Mouse (Mus musculus): ENCODE results near the gene Gm10477. TPM values are rescaled to one million over a fixed set of nuclear protein-coding genes. Genes with fewer than 3 reads are reported as not detected.
"Not testable (repeated sequence)": the region's sequence is repeated elsewhere in the genome, so short reads cannot be mapped to it uniquely, and the experiment has no call there.

Gm10477 gene
- polyA plus RNA-seq (2012; ENCODE audit: insufficient read depth, low replicate concordance): not detected in 2 replicates

DNA sequence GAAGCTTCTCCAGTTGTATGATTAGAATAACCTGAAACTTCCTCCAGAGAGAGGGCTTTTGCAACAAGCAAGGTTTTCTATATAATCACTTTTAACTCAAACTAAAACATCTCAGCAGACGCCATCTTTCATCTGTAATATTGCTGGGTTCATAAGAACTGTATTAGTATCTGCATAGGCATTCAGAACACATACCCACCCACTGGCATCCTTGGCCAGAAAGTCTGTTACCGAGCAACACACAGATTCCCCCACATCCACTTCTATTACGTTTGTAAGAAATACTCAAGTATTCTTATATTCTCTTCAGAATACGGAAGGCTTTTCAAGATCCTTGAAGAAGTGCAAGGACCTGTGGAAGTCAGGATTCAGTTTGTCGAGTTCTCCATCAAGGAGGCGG lies at the start of gene Gm10477:
TSS of gene Gm10477 (plus strand) at position 301 of the 400 bp plus-strand sequence.
- H3K4me1 ChIP-seq; H3K36me3 ChIP-seq (replicated peaks; ENCODE audit: low read length); H3K4me3 ChIP-seq (replicated peaks); H3K9me3 ChIP-seq: not testable (repeated sequence)
- peaks cover 11% of the 10 kb centered on the region for H3K27me3 ChIP-seq (replicated peaks)

- H3K36me3 ChIP-seq (replicated peaks; ENCODE audit: low read length): peaks cover 35% of the 10 kb centered on the region
- H3K4me3 ChIP-seq (replicated peaks): no peak overlapping the region
- H3K9me3 ChIP-seq: no peaks in the 10 kb centered on the region
- no peaks in the 10 kb centered on the region for H3K27me3 ChIP-seq (replicated peaks)
- peaks cover 35% of the 10 kb centered on the region for H3K4me1 ChIP-seq
- TF ChIP-seq FLI1 (IDR thresholded peaks at IDR 0.05; ENCODE audit: low read length) (no peak), GATA1 (IDR thresholded peaks at IDR 0.05; ENCODE audit: borderline replicate concordance, low read length) (no peak)
These were observed 47.0 kb upstream of the Gm10477 start for GRCm38 (mm10) chrX:56477553-56477952.

GRCm38 (mm10) chrX:56481906-56482305 lies 42.6 kb upstream of the Gm10477 start:
- H3K36me3 ChIP-seq (replicated peaks; ENCODE audit: low read length): peaks cover 62% of the 10 kb centered on the region
- H3K4me1 ChIP-seq: peaks cover 25% of the 10 kb centered on the region; the same call in 1 of the 2 replicates
- H3K4me3 ChIP-seq (replicated peaks): no peak overlapping the region
- H3K9me3 ChIP-seq: no peaks in the 10 kb centered on the region
- no peaks in the 10 kb centered on the region for H3K27me3 ChIP-seq (replicated peaks)
- TF ChIP-seq GATA1 (IDR thresholded peaks at IDR 0.05; ENCODE audit: borderline replicate concordance, low read length): no peak

- H3K36me3 ChIP-seq (replicated peaks; ENCODE audit: low read length): peaks cover 61% of the 10 kb centered on the region
- TF ChIP-seq FLI1 (IDR thresholded peaks at IDR 0.05; ENCODE audit: low read length) (no peak), GATA1 (IDR thresholded peaks at IDR 0.05; ENCODE audit: borderline replicate concordance, low read length) (no peak)
These were observed 34.8 kb upstream of the Gm10477 start for GRCm38 (mm10) chrX:56489758-56490157.

GRCm38 (mm10) chrX:56497241-56497640 lies 27.3 kb upstream of the Gm10477 start:
- H3K9me3 ChIP-seq: no peaks in the 10 kb centered on the region
- H3K27me3 ChIP-seq (replicated peaks): peaks cover 3% of the 10 kb centered on the region
- H3K4me3 ChIP-seq (replicated peaks): no peak overlapping the region
- peaks cover 75% of the 10 kb centered on the region for H3K36me3 ChIP-seq (replicated peaks; ENCODE audit: low read length)
- peaks cover 2% of the 10 kb centered on the region; the same call in 1 of the 2 replicates for H3K4me1 ChIP-seq
- TF ChIP-seq FLI1 (IDR thresholded peaks at IDR 0.05; ENCODE audit: low read length) (no peak), GATA1 (IDR thresholded peaks at IDR 0.05; ENCODE audit: borderline replicate concordance, low read length) (no peak)

More at GRCm38 (mm10) chrX:56489758-56490157, 34.8 kb upstream of the Gm10477 start:
- Histone ChIP-seq H3K27me3 (replicated peaks) (no peaks in the 10 kb centered on the region), H3K9me3 (no peaks in the 10 kb centered on the region), H3K4me1 (peaks cover 10% of the 10 kb centered on the region; the same call in 1 of the 2 replicates), H3K4me3 (replicated peaks) (no peak overlapping the region)

DNA sequence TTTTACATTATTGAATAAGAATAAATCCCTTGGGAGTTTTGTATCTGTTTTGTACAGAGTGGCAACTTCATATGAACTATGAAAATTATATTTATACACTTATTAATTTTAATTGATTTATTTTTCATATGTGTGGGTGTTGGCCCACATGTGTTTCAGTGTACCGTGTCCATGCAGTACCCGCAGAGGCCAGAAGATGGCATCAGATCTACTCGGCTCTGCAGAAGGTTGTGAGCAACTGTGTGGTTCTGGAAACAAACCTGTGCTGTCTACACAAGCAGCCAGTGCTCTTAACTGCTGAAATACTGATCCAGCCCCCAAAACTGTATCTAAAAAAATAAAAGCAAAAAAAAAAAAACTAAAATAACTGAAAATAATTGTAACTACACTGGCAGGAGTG lies 6.7 kb downstream of the Gm10477 start:
- Histone ChIP-seq H3K9me3 (no peaks in the 10 kb centered on the region), H3K36me3 (replicated peaks; ENCODE audit: low read length) (no peaks in the 10 kb centered on the region), H3K4me3 (replicated peaks) (no peak overlapping the region), H3K4me1 (no peaks in the 10 kb centered on the region), H3K27me3 (replicated peaks) (peaks cover 6% of the 10 kb centered on the region)
- TF ChIP-seq FLI1 (IDR thresholded peaks at IDR 0.05; ENCODE audit: low read length) (no peak), GATA1 (IDR thresholded peaks at IDR 0.05; ENCODE audit: borderline replicate concordance, low read length) (no peak)

GRCm38 (mm10) chrX:56537162-56537561 lies 12.6 kb downstream of the Gm10477 start:
- peaks cover 10% of the 10 kb centered on the region for H3K27me3 ChIP-seq (replicated peaks)
- H3K36me3 ChIP-seq (replicated peaks; ENCODE audit: low read length): no peaks in the 10 kb centered on the region
- no peaks in the 10 kb centered on the region for H3K4me1 ChIP-seq
- no peak overlapping the region for H3K4me3 ChIP-seq (replicated peaks)
- TF ChIP-seq FLI1 (IDR thresholded peaks at IDR 0.05; ENCODE audit: low read length): no peak
- no peaks in the 10 kb centered on the region for H3K9me3 ChIP-seq

DNA sequence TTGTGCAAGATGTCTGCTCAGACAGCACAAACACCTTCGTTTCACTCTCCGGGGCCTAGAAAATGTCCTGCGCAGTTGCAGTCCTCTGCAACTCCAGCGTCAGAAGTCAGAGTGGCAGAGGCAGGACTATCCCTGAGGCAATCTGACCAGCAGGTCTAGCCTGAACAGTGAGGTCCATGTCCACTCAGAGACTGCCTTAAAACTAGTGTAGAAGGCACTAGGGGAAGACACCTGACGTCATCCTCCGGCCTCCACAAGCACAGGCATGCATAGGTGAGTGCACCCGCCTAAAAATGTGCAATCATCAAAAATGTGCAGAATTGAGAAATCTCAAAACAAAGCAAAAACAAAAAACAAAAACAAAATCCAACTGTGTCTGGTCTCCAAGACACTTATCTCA lies 25.0 kb downstream of the Gm10477 start, which contains the start of gene Gm648:
TSS of gene Gm648 (minus strand) at position 101 of the 400 bp plus-strand sequence.
- TF ChIP-seq GATA1 (IDR thresholded peaks at IDR 0.05; ENCODE audit: borderline replicate concordance, low read length) (no peak), FLI1 (IDR thresholded peaks at IDR 0.05; ENCODE audit: low read length) (no peak)
- no peaks in the 10 kb centered on the region for H3K9me3 ChIP-seq
- peaks cover 22% of the 10 kb centered on the region for H3K27me3 ChIP-seq (replicated peaks)
- H3K36me3 ChIP-seq (replicated peaks; ENCODE audit: low read length): no peaks in the 10 kb centered on the region
- H3K4me1 ChIP-seq: no peaks in the 10 kb centered on the region
- no peak within 1 kb of the TSS for H3K4me3 ChIP-seq (replicated peaks)

DNA sequence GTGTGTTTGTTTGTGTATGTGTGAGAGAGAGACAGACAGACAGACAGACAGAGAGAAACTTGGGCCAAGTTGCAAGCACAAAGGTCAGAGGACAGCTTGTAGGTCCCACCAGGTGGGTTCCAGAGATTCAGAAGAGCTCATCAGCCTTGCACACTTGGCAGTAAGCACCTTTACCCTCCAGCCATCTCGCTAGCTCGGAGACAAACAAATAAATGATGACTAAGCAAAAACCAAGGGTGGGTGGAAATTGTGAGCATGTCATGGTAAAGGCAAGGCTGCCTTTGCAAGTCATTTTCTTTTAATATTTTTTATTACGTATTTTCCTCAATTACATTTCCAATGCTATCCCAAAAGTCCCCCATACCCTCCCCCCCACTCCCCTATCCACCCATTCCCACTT lies 29.0 kb downstream of the Gm10477 start:
- no peak for TF ChIP-seq FLI1 (IDR thresholded peaks at IDR 0.05; ENCODE audit: low read length)
- no peak for TF ChIP-seq GATA1 (IDR thresholded peaks at IDR 0.05; ENCODE audit: borderline replicate concordance, low read length)
- H3K27me3 ChIP-seq (replicated peaks): peaks cover 5% of the 10 kb centered on the region
- H3K4me3 ChIP-seq (replicated peaks): no peak overlapping the region
- H3K4me1 ChIP-seq: no peaks in the 10 kb centered on the region
- no peaks in the 10 kb centered on the region for H3K9me3 ChIP-seq
- H3K36me3 ChIP-seq (replicated peaks; ENCODE audit: low read length): no peaks in the 10 kb centered on the region

GRCm38 (mm10) chrX:56572465-56572864 lies 47.9 kb downstream of the Gm10477 start:
- TF ChIP-seq FLI1 (IDR thresholded peaks at IDR 0.05; ENCODE audit: low read length) (no peak), GATA1 (IDR thresholded peaks at IDR 0.05; ENCODE audit: borderline replicate concordance, low read length) (no peak)

More at GRCm38 (mm10) chrX:56572465-56572864, 47.9 kb downstream of the Gm10477 start:
- peaks cover 14% of the 10 kb centered on the region for H3K27me3 ChIP-seq (replicated peaks)
- no peaks in the 10 kb centered on the region for H3K4me1 ChIP-seq
- no peak overlapping the region for H3K4me3 ChIP-seq (replicated peaks)
- H3K9me3 ChIP-seq: no peaks in the 10 kb centered on the region
- H3K36me3 ChIP-seq (replicated peaks; ENCODE audit: low read length): no peaks in the 10 kb centered on the region

Other genes with a start within 250 kb of the Gm10477 start
- not detected in 2 replicates for gene Zfp449, start 178.3 kb upstream of the Gm10477 start, polyA plus RNA-seq (2012; ENCODE audit: insufficient read depth, low replicate concordance)
- 1.5 TPM in 1 of 2 replicates, not detected in the other for gene Smim10l2a, start 150.2 kb upstream of the Gm10477 start, polyA plus RNA-seq (2012; ENCODE audit: insufficient read depth, low replicate concordance)
- not detected in 2 replicates for gene Gm2174, start 76.8 kb upstream of the Gm10477 start, polyA plus RNA-seq (2012; ENCODE audit: insufficient read depth, low replicate concordance)
- 2.8 TPM in 1 of 2 replicates, not detected in the other for gene Ints6l, start 69.9 kb upstream of the Gm10477 start, polyA plus RNA-seq (2012; ENCODE audit: insufficient read depth, low replicate concordance)
- gene Gm648, start 24.9 kb downstream of the Gm10477 start, polyA plus RNA-seq (2012; ENCODE audit: insufficient read depth, low replicate concordance): not detected in 2 replicates
- gene Mmgt1, start 73.3 kb downstream of the Gm10477 start, polyA plus RNA-seq (2012; ENCODE audit: insufficient read depth, low replicate concordance): 0.57 TPM in 1 of 2 replicates, not detected in the other
- gene Slc9a6, start 85.0 kb downstream of the Gm10477 start, polyA plus RNA-seq (2012; ENCODE audit: insufficient read depth, low replicate concordance): 41.0 and 51.9 TPM in 2 replicates
- 11.4 and 40.0 TPM in 2 replicates for gene Fhl1, start 207.0 kb downstream of the Gm10477 start, polyA plus RNA-seq (2012; ENCODE audit: insufficient read depth, low replicate concordance)

Measured in megakaryocyte, embryonic 14.5 days (primary cell).